Mouse (Mus musculus) spleen, adult 2 months (tissue): ENCODE measurements around the gene Pnkd. TPM values are rescaled to one million over a fixed set of nuclear protein-coding genes. Genes with fewer than 3 reads are reported as not detected.

Experiments
- DNase-seq, 2 experiments: peaks; one replicate each; pipeline versions ENCODE4 v3.0.0 to v3.0.0-alpha.2; 2012 to 2021; ENCODE audit warnings: low spot score in 2 of 2, low read depth in 1 of 2
- H3K27ac ChIP-seq: fragments of 200-500 bp; 2 replicates; pipeline ENCODE4 v1.5.1; 2012; ENCODE audit warnings: low read length, inconsistent platforms; ENCODE audit not compliant: insufficient read depth
- H3K27me3 ChIP-seq: fragments of 200-500 bp; 2 replicates; pipeline ENCODE4 v1.6.1; 2012; ENCODE audit warnings: mild to moderate bottlenecking, moderate library complexity, low read length, inconsistent platforms; ENCODE audit not compliant: control insufficient read depth, insufficient read depth
- H3K36me3 ChIP-seq: fragments of 200-500 bp; 2 replicates; pipeline ENCODE4 v1.6.1; 2012; ENCODE audit warnings: mild to moderate bottlenecking, low read length, inconsistent platforms; ENCODE audit not compliant: control insufficient read depth, insufficient read depth
- H3K4me1 ChIP-seq: fragments of 200-500 bp; 2 replicates; pipeline ENCODE4 v1.6.1; 2011; ENCODE audit warnings: inconsistent platforms; ENCODE audit not compliant: control insufficient read depth, insufficient read depth, insufficient read length
- H3K4me3 ChIP-seq: fragments of 200-500 bp; 2 replicates; pipeline ENCODE4 v1.5.1; 2011; ENCODE audit warnings: mild to moderate bottlenecking, inconsistent platforms; ENCODE audit not compliant: insufficient read depth, insufficient read length; ENCODE audit errors: extremely low read depth
- CTCF ChIP-seq: fragments of 200-500 bp; IDR thresholded peaks from 2 replicates; pipeline ENCODE4 v1.5.1; 2011; ENCODE audit warnings: mild to moderate bottlenecking, inconsistent platforms; ENCODE audit not compliant: insufficient read depth, insufficient read length, insufficient replicate concordance; ENCODE audit errors: extremely low read depth
- POLR2A ChIP-seq: fragments of 200-500 bp; IDR thresholded peaks from 2 replicates; pipeline ENCODE4 v1.6.1; 2011; ENCODE audit warnings: low read depth, low read length, inconsistent platforms
- WGBS: fragments of 180-500 bp; shearing (Covaris S2); methylation state at CpG from one replicate; pipeline ENCODE4 v1.1.7; 2018; 5-methylcytosine and 5-hydroxymethylcytosine counted together
- polyA plus RNA-seq: library from polyadenylated mRNA; depleted of rRNA; stranded (reverse); fragments of >200 nt; gene quantifications from 2 replicates; pipeline ENCODE4 v1.2.3, GENCODE M21; 2012

Gene Pnkd
- polyA plus RNA-seq, 1 experiment, result 33.8 TPM

GRCm38 (mm10) chr1:74290141-74290540 is 5.4 kb downstream of the Pnkd start:
- no peak overlapping the region for H3K4me3 ChIP-seq
- 86% methylated on average over 5 of the region's 5 CpGs for WGBS
- H3K27ac ChIP-seq, result no peak overlapping the region
- TF ChIP-seq CTCF (no peak), POLR2A (no peak)
- peaks cover 4% of the 10 kb centered on the region; the same call in 1 of the 2 replicates for H3K4me1 ChIP-seq
- DNase-seq, result no peak
- no peaks in the 10 kb centered on the region for H3K27me3 ChIP-seq
- H3K36me3 ChIP-seq, result peaks cover 1% of the 10 kb centered on the region; the same call in 1 of the 2 replicates

- peaks cover 1% of the 10 kb centered on the region; the same call in 1 of the 2 replicates for H3K36me3 ChIP-seq
- H3K27ac ChIP-seq, result no peak overlapping the region
- H3K4me1 ChIP-seq, result peaks cover 4% of the 10 kb centered on the region; the same call in 1 of the 2 replicates
- H3K4me3 ChIP-seq, result no peak overlapping the region
- 93% methylated on average over 11 of the region's 11 CpGs for WGBS
- H3K27me3 ChIP-seq, result no peaks in the 10 kb centered on the region
- TF ChIP-seq CTCF (no peak), POLR2A (no peak)
- DNase-seq, result no peak
Observed at GRCm38 (mm10) chr1:74292331-74293020, 7.7 kb downstream of the Pnkd start.

- no peak for DNase-seq
- TF ChIP-seq POLR2A (no peak), CTCF (no peak)
- H3K27me3 ChIP-seq, result no peaks in the 10 kb centered on the region
- 94% methylated on average over 8 of the region's 8 CpGs for WGBS
- peaks cover 4% of the 10 kb centered on the region; the same call in 1 of the 2 replicates for H3K4me1 ChIP-seq
- peaks cover 1% of the 10 kb centered on the region; the same call in 1 of the 2 replicates for H3K36me3 ChIP-seq
- H3K27ac ChIP-seq, result no peak overlapping the region
- no peak overlapping the region for H3K4me3 ChIP-seq
Observed at GRCm38 (mm10) chr1:74293306-74293960, 8.7 kb downstream of the Pnkd start.

GRCm38 (mm10) chr1:74294090-74294643 is 9.4 kb downstream of the Pnkd start:
- H3K36me3 ChIP-seq, result peaks cover 1% of the 10 kb centered on the region; the same call in 1 of the 2 replicates
- WGBS, result 90% methylated on average over 3 of the region's 3 CpGs
- no peak for DNase-seq
- no peaks in the 10 kb centered on the region for H3K27me3 ChIP-seq
- no peak overlapping the region for H3K4me3 ChIP-seq
- no peak for TF ChIP-seq POLR2A
- no peak for TF ChIP-seq CTCF
- peaks cover 4% of the 10 kb centered on the region; the same call in 1 of the 2 replicates for H3K4me1 ChIP-seq
- no peak overlapping the region for H3K27ac ChIP-seq

- Histone ChIP-seq H3K36me3 (peaks cover 1% of the 10 kb centered on the region; the same call in 1 of the 2 replicates), H3K4me1 (peaks cover 4% of the 10 kb centered on the region; the same call in 1 of the 2 replicates), H3K27me3 (no peaks in the 10 kb centered on the region), H3K4me3 (no peak overlapping the region), H3K27ac (peak overlapping the region; percentile 59)
- WGBS, result 90% methylated on average over 6 of the region's 6 CpGs
- no peak for DNase-seq
- no peak for TF ChIP-seq POLR2A
- TF ChIP-seq CTCF, result no peak
Observed at GRCm38 (mm10) chr1:74294733-74295455, 10.2 kb downstream of the Pnkd start.

- no peaks in the 10 kb centered on the region for H3K27me3 ChIP-seq
- H3K4me3 ChIP-seq, result no peak overlapping the region
- H3K27ac ChIP-seq, result peak overlapping the region; percentile 59
- H3K36me3 ChIP-seq, result 0 out of 2 replicates have a peak, but pooled peaks cover 1% of the 10 kb centered on the region
- TF ChIP-seq CTCF (no peak), POLR2A (no peak)
- H3K4me1 ChIP-seq, result peaks cover 4% of the 10 kb centered on the region; the same call in 1 of the 2 replicates
- WGBS, result 51% methylated on average over 9 of the region's 9 CpGs
- peak in 1 of 2 experiments; percentile 30 for DNase-seq
Observed at GRCm38 (mm10) chr1:74295456-74296171, 10.9 kb downstream of the Pnkd start.
